Mouse (Mus musculus): ENCODE measurements around the gene Kdm5a.

DNA sequence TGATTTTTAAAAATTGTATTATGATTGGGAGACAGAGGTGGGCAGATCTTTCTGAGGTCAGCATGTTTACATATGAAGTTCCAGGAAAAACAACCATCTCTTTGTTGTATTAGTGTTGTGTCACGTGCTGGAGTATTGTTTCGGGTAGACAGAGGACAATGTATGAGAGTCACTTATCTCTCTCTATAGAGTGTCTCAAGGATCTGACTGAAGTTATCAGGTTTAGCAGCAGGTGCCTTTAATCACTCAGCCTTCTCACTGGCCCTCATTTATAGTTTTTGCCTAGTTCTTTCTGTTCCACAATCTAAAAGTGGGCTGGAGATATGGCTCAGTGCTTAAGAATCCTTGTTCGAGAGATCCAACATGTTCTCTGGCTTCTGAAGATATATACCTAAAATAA, 26.1 kb downstream of the Kdm5a start:
- no peak for TF ChIP-seq MEF2A (IDR thresholded peaks at IDR 0.05; ENCODE audit: borderline replicate concordance, low read depth, low read length)
- TF ChIP-seq CTCF (conservative IDR thresholded peaks at IDR 0.05 in 1 of 2, IDR thresholded peaks at IDR 0.05 in 1 of 2; ENCODE audit: low read depth in 2 of 2, low read length in 2 of 2): no peak
- no peak for TF ChIP-seq ZNF384 (IDR thresholded peaks at IDR 0.05; ENCODE audit: low read depth, low read length)
